Mouse (Mus musculus) gastrocnemius, adult 18-20 months (tissue): ENCODE measurements around the gene Zdhhc16. TPM values are rescaled to one million over a fixed set of nuclear protein-coding genes. Genes with fewer than 3 reads are reported as not detected.
"Not testable (repeated sequence)": the region's sequence is repeated elsewhere in the genome, so short reads cannot be mapped to it uniquely, and the experiment has no call there.

Experiments used
- DNase-seq: peaks from one replicate; pipeline ENCODE4 v3.0.0; 2021; ENCODE audit warnings: low spot score
- total RNA-seq, 2 experiments: library from RNA; stranded (reverse); gene quantifications; 2 replicates each; pipeline ENCODE4 v1.2.3; 2021

Gene Zdhhc16
- total RNA-seq, 2 experiments from 2014 or later = 17.4 to 20.2 TPM

- no peak for DNase-seq
These were observed 19.3 kb upstream of the Zdhhc16 start for GRCm38 (mm10) chr19:41913774-41914591.

DNA sequence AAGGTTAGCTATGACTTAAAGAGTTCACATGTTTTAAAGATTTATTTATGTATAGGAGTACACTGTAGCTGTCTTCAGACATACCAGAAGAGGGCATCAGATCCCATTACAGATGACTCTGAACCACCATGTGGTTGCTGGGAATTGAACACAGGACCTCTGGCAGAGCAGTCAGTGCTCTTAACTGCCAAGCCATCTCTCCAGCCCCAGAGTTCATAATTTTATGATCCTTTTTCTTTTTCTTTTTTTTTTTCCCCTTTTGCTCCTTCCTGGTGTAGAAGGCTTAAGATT lies 18.7 kb upstream of the Zdhhc16 start:
- DNase-seq = not testable (repeated sequence)

GRCm38 (mm10) chr19:41915294-41915693 lies 18.0 kb upstream of the Zdhhc16 start:
- no peak for DNase-seq

DNA sequence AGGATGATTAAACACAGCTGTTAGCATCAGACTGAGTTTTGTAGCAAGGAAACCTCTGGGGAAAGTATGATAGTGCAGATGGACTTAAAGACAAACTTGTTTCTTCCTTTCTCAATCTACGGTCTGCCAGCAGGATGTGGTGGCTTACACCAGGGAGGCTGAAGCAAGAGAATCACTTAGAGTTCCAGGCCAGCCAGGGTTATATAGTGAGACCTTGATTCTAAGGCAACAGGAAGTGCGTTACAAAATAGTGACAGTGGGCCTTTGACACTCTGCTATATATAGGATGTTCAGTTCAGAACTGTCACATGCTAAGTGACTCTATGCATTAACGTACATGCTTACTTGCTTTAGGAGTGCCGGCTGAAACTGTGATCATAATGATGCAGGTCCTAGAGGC lies 16.4 kb upstream of the Zdhhc16 start:
- no peak for DNase-seq

GRCm38 (mm10) chr19:41919471-41919870 lies 13.8 kb upstream of the Zdhhc16 start:
- no peak for DNase-seq

DNA sequence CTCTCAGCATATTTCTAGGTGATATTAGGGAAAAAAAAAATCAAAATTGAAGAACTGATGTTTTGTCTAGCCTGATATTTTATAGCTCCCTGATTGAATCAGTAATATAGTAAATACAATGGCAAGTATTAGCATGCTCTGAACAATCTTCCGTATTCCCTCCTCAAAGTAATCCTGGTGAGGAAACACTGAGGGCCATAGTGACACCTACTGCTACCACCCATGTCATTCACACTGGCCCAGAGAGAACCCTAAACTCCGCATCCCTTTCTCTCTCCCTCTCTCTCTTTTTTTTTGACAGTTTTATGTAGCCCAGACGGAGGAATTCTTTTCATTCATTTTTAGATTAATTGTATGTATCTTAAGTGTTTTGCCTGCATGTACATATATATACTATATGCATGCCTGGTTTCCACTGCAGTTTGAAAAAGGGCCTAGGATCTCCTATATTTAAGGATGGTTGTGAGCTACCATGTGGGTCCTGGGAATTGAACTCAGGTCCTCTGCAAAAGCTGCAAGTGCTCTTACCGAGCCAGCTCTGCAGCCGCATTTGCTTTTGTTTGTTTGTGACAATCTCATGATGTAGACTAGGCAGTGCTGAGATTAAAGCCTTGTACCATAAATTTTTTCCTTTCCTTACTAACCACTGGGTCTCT lies 12.7 kb upstream of the Zdhhc16 start:
- DNase-seq = no peak

DNA sequence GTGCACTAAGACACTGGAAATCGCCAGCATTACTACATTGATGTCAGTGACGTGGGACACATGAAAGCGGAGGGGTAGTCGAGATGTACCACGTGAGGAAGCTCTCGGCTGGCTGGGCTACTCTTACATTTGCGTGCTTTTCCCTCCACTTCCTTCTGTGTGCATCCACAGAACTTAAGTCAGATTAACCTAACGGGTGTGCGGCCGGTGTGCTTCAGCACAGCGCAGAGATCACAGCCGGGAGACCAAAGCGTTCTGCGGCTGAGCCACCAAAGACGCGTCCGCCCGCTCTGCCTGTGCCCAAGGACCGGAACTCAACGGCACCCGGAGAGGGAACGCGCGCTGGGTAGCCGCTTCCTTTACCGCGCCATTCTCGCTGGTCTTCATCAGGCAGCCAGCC lies 594 bp upstream of the Zdhhc16 start:
- no peak for DNase-seq

DNA sequence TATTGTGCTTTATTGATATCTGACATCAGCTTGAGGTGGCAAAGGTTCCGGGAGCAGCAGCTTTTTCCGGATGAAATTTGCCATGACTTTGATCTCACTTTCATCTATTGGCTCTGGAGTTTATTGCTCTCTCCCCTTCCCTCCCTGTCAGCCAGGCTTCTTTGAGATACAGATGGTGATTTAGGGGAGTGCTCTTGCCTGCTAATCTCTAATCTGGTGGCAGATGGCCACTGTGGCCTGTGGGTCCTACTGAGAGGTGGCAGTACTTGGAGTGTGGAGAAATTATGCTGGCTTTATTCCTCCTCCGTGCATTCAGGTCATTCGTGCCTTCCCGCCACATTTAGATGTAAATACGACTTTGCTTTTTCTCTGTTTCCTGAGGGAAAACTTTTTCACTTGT lies 844 bp downstream of the Zdhhc16 start:
- DNase-seq = no peak

GRCm38 (mm10) chr19:41935921-41936320 lies 2.6 kb downstream of the Zdhhc16 start:
- DNase-seq = no peak

DNA sequence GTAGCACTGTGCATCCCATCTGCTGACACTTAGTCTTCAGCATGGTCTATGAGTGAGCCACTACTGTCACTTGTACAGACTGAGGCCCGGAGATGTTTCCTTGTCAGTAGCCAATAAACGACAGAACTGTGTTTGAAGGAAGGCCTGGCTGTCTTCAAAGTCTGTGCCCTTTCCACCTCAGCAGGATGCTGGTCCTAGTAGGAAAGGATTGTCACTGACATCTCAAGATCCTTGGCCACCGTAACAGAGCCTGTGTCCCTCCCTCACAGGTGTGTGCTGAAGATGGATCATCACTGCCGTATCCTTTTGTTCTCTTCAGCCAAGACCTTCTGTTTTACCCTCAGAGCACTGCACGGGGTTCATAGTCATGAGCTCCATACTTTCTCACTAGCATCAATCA lies 5.3 kb downstream of the Zdhhc16 start:
- DNase-seq = no peak

GRCm38 (mm10) chr19:41943841-41944240 lies 10.6 kb downstream of the Zdhhc16 start:
- no peak for DNase-seq

DNA sequence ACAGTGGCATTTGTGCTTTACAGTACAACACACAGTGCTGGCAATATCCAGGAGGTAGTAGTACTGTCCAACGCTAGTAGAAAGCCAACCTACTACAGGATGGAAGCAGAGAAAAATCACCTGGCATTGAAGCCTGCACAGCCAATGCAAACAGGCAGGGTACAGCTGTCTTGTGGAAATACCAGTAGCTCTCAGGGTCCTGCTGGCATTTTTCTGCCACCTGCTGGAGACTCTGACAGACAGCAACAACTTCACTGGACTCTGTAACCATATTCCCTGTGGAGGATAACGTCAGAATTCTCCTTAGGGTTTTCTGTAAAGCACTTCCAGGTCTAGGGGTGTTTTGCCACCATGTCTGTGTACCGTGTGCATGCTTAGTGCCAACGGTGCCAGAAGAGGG lies 19.0 kb downstream of the Zdhhc16 start:
- DNase-seq = no peak

DNA sequence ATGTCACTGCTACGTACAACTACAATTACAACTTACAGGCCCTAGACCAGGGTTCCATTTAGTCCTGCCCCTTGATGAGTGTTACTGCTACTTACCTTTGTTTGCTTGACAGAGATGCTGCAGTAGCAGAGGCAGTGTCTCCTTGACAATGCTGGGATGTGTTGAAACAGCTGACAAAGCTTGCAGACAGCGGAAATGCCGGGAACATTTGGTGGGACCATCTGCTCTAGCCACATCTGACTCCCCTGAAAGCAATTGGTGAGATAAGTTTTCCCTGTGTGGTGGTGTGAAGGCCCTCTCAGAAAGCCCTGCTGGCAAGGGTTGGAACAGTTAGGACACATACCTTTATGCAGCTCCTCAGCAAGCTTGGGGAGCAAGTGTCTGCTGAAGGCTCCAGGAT lies 20.3 kb downstream of the Zdhhc16 start:
- no peak for DNase-seq

DNA sequence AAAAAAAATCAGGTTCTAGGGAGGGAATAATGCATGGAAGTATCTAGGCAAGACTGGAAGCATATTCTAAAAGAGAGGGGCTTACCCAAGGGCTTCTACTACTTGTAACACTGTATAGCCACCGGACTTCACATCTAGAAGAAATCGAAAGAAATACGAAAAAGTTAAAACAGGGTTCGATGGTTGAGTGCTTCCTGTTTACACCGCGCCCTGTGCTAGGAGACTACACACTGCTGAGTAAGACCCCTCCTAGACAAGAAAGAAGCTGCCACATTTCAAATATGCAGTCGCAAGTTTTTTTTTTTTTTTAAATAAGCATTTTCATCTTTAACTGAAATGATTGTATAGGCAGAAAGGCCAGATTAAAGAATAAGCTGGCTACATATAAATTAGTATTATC lies 36.3 kb downstream of the Zdhhc16 start:
- DNase-seq = no peak

GRCm38 (mm10) chr19:41973891-41974794 lies 40.9 kb downstream of the Zdhhc16 start:
- DNase-seq = peak; percentile 42

GRCm38 (mm10) chr19:41980422-41980818 lies 47.1 kb downstream of the Zdhhc16 start:
- no peak for DNase-seq

GRCm38 (mm10) chr19:41980819-41981594 lies 47.7 kb downstream of the Zdhhc16 start, which contains the start of gene Mms19:
TSS of gene Mms19 (minus strand) at chr19:41981157.
- DNase-seq = peak; percentile 99

GRCm38 (mm10) chr19:41981595-41981927 lies 48.3 kb downstream of the Zdhhc16 start, which contains the start of gene Ubtd1:
TSS of gene Ubtd1 (plus strand) at chr19:41981763.
- no peak for DNase-seq

DNA sequence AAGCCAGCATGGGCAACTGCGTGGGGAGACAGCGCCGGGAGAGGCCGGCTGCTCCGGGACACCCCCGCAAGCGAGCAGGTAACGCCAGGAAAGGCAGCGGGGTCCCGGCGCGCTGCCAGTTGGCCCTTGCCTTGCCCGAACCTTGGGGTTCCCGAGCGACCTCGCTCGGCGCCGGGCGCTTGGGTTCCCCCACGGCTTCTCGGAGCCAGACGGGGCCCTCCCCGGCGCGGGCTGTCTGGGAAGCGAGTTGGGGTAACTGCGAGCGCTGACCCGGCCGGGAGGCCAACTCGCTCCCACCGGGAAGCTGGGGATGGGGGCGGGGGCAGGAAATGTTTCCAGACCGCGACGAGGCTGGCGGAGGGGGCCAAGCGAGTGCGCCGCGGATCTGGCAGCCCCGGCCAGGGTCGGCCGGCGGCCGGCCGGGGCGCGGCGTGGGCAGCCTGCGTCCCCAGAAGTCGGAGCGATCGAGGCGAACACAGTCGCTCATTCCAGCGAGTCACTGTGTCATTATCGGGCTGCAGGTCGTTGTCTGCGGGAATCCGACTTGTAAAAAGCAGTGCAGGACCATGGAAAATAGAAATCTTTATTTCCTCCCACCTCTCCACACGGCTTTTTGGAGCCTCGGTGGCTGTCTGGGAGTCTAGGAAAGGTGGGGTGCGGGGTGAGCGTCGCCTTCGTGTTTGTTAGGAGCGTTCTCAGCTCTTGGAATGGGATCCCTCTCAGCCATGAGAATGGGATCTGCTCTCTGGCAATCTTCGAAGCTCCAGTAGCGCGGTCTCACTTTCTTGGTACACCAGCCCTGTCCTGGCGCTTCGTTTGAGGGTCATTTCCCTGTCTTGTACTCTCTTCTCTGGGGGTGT lies 48.9 kb downstream of the Zdhhc16 start:
- DNase-seq = peak; percentile 52

GRCm38 (mm10) chr19:41982791-41983150 lies 49.5 kb downstream of the Zdhhc16 start:
- no peak for DNase-seq

- DNase-seq = no peak
These were observed 52.7 kb downstream of the Zdhhc16 start for GRCm38 (mm10) chr19:41985994-41986393.
